7 mouse cellular contexts compared by ENCODE assay signal in genomic region chr9:86395012-86395411, GRCm38 (mm10).
"Had no signal": no experiment of that assay in that cellular context is flagged by ENCODE, and none has a peak within 500 bp of the region (broad histone marks: within the 10 kb centered on the region; RNA-seq: fewer than 3 reads in every experiment).

No protein-coding gene starts in this region.

- H3K4me3 ChIP-seq: limb, embryonic 13.5 days; midbrain, embryonic 12.5 days had no signal

- H3K36me3 ChIP-seq: limb, embryonic 13.5 days; midbrain, embryonic 12.5 days had no signal

- DNase-seq: kidney, postnatal 14 days; lung, adult 18-20 months; right cerebral cortex, adult 18-20 months; right cerebral cortex, postnatal 25 days; thymus, postnatal 36 days had no signal

- H3K9ac ChIP-seq: limb, embryonic 13.5 days; midbrain, embryonic 12.5 days had no signal

- H3K9me3 ChIP-seq: limb, embryonic 13.5 days; midbrain, embryonic 12.5 days had no signal

- H3K4me2 ChIP-seq: limb, embryonic 13.5 days; midbrain, embryonic 12.5 days had no signal

- H3K27ac ChIP-seq: limb, embryonic 13.5 days; midbrain, embryonic 12.5 days had no signal

- H3K4me1 ChIP-seq: midbrain, embryonic 12.5 days had no signal

- H3K27me3 ChIP-seq: limb, embryonic 13.5 days; midbrain, embryonic 12.5 days had no signal
